Mouse (Mus musculus) hindbrain, embryonic 10.5 days (tissue): Measurements from ENCODE around the gene Pkmyt1. TPM values are rescaled to one million over a fixed set of nuclear protein-coding genes. Genes with fewer than 3 reads are reported as not detected.

Experiments used
- DNase-seq: peaks from one replicate; pipeline ENCODE4 v3.0.0-alpha.2; 2017; ENCODE audit warnings: low spot score
- H3K27ac ChIP-seq: fragments of 300-500 bp; sonication (generic); 2 replicates; pipeline ENCODE4 v1.5.1; 2016; ENCODE audit warnings: mild to moderate bottlenecking, moderate library complexity
- H3K27me3 ChIP-seq: fragments of 300-500 bp; sonication (generic); 2 replicates; pipeline ENCODE4 v1.6.1; 2016; ENCODE audit warnings: mild to moderate bottlenecking; ENCODE audit not compliant: poor library complexity, insufficient read depth, severe bottlenecking
- H3K36me3 ChIP-seq: fragments of 300-500 bp; sonication (generic); 2 replicates; pipeline ENCODE4 v1.6.1; 2016; ENCODE audit warnings: mild to moderate bottlenecking, moderate library complexity
- H3K4me1 ChIP-seq: fragments of 300-500 bp; sonication (generic); replicated peaks from 2 replicates; pipeline ENCODE4 v1.6.1; 2016; ENCODE audit warnings: mild to moderate bottlenecking
- H3K4me3 ChIP-seq: fragments of 300-500 bp; sonication (generic); 2 replicates; pipeline ENCODE4 v1.5.1; 2016; ENCODE audit warnings: mild to moderate bottlenecking, moderate library complexity
- H3K9me3 ChIP-seq: fragments of 300-500 bp; sonication (generic); 2 replicates; pipeline ENCODE4 v1.6.1; 2016; ENCODE audit warnings: mild to moderate bottlenecking, moderate library complexity
- WGBS: fragments of 180-500 bp; shearing (Covaris S2); methylation state at CpG from one replicate; pipeline ENCODE4 v1.1.7; 2016; 5-methylcytosine and 5-hydroxymethylcytosine counted together
- polyA plus RNA-seq: library from polyadenylated mRNA; unstranded; fragments of >200 nt; fragmentation: Nextera tagmentation; extraction: Ambion mirVana; gene quantifications from 2 replicates; pipeline ENCODE4 v1.2.1, GENCODE M21; 2016

Gene Pkmyt1
- polyA plus RNA-seq, 1 experiment from 2014 or later = 54.0 TPM

- WGBS = under 1% methylated on average over 101 of the region's 101 CpGs
- peak overlapping the region; percentile 75 for H3K27ac ChIP-seq
- peak; percentile 38 for DNase-seq
These were observed 26.7 kb upstream of the Pkmyt1 start for GRCm38 (mm10) chr17:23699131-23700077.

DNA sequence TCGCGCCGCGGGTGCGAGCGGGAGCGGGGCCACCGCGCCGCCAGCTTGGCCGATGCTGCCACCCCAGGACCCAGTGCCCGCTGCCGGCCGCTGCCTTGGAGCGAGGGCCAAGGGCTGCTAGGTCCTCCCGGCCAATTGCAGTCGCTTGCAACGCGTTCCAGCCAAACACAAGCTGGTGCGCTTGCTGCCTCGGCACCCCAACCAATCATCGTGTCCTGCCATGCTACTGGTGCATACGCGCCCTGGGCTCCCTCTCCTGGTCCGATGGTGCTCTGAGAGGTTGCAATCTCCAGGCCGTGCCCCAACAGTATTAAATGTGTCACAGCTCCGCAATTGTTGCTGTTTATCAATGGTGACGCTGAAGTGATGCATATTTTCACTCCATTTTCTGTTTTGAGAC lies 26.1 kb upstream of the Pkmyt1 start:
- peak overlapping the region; percentile 75 for H3K27ac ChIP-seq
- peak; percentile 89 for DNase-seq
- H3K27me3 ChIP-seq = peaks cover 61% of the 10 kb centered on the region
- peak overlapping the region; percentile 79 for H3K4me3 ChIP-seq
- under 1% methylated on average over 28 of the region's 28 CpGs for WGBS
- H3K9me3 ChIP-seq = no peaks in the 10 kb centered on the region
- H3K36me3 ChIP-seq = no peaks in the 10 kb centered on the region
- H3K4me1 ChIP-seq = peaks cover 24% of the 10 kb centered on the region

More at GRCm38 (mm10) chr17:23699131-23700077, 26.7 kb upstream of the Pkmyt1 start:
- no peaks in the 10 kb centered on the region for H3K9me3 ChIP-seq
- peak overlapping the region; percentile 79 for H3K4me3 ChIP-seq
- no peaks in the 10 kb centered on the region for H3K36me3 ChIP-seq
- peaks cover 60% of the 10 kb centered on the region for H3K27me3 ChIP-seq
- peaks cover 21% of the 10 kb centered on the region for H3K4me1 ChIP-seq

DNA sequence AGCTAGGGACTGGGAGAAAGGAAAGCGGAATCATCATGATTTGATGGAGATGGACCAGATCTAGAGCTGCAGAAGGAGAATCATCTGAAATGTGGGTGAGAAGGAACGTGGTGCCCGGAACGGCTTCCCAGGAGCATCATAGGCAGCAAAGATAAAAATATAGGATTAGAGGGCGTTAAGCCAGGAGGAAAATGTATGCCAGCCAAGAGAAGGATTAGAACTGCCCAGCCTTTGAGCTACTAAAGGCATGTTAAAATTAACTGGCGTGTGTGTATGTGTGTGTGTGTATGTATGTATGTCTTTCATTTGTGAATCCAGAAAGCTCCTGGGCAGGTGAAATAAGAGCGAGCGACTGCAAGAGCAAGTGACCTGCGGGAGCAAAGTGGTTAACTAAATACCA lies 22.8 kb upstream of the Pkmyt1 start:
- H3K27me3 ChIP-seq = peaks cover 55% of the 10 kb centered on the region
- DNase-seq = no peak
- peaks cover 23% of the 10 kb centered on the region for H3K4me1 ChIP-seq
- WGBS = 84% methylated on average over 9 of the region's 9 CpGs
- H3K36me3 ChIP-seq = no peaks in the 10 kb centered on the region
- H3K27ac ChIP-seq = no peak overlapping the region
- H3K9me3 ChIP-seq = no peaks in the 10 kb centered on the region
- H3K4me3 ChIP-seq = no peak overlapping the region

DNA sequence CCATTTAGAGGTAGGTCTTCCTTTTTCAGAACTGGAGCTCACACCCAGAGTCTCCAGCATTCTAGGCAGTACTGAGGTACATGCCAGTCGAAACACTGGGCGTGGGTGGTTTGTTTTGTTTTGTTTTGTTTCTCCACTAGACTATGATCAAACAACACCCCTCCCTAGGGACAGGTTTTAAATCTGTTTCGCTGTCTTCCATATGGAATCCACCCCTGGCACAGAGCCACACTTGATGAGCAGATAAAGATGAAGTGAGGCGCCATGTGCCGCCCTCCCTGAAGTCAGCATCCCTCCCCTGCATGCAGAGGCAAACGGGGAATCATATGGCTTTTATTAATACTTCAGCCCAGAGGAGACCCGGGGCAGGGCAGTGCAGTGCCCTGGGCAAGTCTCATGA lies 21.4 kb upstream of the Pkmyt1 start:
- H3K27ac ChIP-seq = no peak overlapping the region
- no peaks in the 10 kb centered on the region for H3K36me3 ChIP-seq
- H3K4me1 ChIP-seq = peaks cover 15% of the 10 kb centered on the region; the same call in 1 of the 2 replicates
- peaks cover 41% of the 10 kb centered on the region for H3K27me3 ChIP-seq
- 61% methylated on average over 7 of the region's 7 CpGs for whole genome bisulfite sequencing
- H3K9me3 ChIP-seq = no peaks in the 10 kb centered on the region
- DNase-seq = no peak
- H3K4me3 ChIP-seq = no peak overlapping the region

- Histone ChIP-seq H3K36me3 (no peaks in the 10 kb centered on the region), H3K4me3 (no peak overlapping the region), H3K4me1 (0 out of 2 replicates have a peak, but pooled peaks cover 9% of the 10 kb centered on the region), H3K9me3 (no peaks in the 10 kb centered on the region), H3K27ac (no peak overlapping the region), H3K27me3 (peaks cover 32% of the 10 kb centered on the region)
- WGBS = 80% methylated on average over 7 of the region's 7 CpGs
- DNase-seq = no peak
These were observed 20.5 kb upstream of the Pkmyt1 start for GRCm38 (mm10) chr17:23705525-23706104.

DNA sequence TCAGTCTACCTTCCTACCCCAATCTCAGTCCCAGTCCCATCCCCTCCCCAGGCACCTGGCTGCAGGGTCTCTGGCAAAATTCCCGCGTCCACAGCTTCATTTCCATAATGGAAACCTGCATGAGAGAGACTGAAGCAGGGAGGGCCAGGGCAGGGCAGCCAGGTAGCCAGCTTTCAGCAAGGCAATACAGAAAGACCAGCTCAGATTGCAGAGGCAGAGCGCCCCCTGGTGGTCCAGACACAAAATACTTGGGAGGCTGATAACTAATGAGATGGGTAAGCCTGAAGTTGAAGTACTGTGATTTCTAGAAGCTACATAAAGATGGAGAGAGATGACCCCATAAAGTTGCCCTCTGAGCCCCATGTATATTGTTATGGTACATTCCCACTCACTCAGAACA lies 19.9 kb upstream of the Pkmyt1 start:
- DNase-seq = peak; percentile 76
- Histone ChIP-seq H3K27ac (no peak overlapping the region), H3K9me3 (no peaks in the 10 kb centered on the region), H3K4me1 (0 out of 2 replicates have a peak, but pooled peaks cover 9% of the 10 kb centered on the region), H3K4me3 (no peak overlapping the region), H3K27me3 (peaks cover 26% of the 10 kb centered on the region), H3K36me3 (no peaks in the 10 kb centered on the region)
- 0% methylated on average over 3 of the region's 3 CpGs for WGBS

DNA sequence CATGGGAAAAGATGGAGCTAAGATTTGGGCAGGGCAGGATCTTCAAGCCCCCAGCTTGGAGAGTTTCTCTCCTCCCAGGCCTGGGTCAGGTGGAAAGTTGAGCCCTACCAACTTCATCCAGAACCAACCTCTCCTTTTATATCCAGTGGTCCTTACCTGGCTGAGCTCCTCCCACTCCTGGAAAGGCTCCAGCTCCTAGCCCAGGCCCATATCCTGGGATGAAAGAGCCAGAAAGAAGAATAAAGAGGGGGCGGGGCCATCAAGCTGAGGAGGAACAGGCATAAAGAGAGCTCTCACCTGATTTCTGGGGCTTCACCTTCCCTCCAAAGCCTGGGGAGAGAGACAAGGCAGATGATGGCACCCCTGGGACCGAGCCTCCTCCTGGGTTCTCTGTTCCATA lies 9.1 kb upstream of the Pkmyt1 start:
- WGBS = 62% methylated on average over 2 of the region's 2 CpGs
- Histone ChIP-seq H3K27me3 (peaks cover 11% of the 10 kb centered on the region; the same call in 1 of the 2 replicates), H3K27ac (no peak overlapping the region), H3K9me3 (no peaks in the 10 kb centered on the region), H3K4me1 (peaks cover 3% of the 10 kb centered on the region; the same call in 1 of the 2 replicates), H3K4me3 (no peak overlapping the region), H3K36me3 (no peaks in the 10 kb centered on the region)
- no peak for DNase-seq

DNA sequence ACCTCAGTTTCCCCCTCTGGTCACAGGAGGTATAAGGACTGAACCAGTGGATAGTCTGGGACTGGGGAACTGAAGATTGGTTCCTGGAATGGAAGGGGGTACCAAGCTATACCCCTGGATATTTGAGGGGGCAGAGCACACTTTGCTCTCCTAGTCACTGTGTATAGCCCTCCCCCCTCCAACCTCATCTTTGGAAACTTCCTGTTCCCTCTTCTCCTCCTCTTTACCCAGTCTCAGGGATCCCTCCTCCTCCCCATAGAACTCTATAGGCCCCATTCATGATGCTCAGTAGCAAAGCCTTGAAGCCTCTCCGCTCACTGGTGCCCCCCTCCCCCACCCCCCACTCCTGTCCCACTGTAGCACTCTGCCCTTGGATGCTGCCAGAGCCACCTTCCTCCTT lies 6.7 kb upstream of the Pkmyt1 start:
- Histone ChIP-seq H3K36me3 (no peaks in the 10 kb centered on the region), H3K27ac (no peak overlapping the region), H3K9me3 (no peaks in the 10 kb centered on the region), H3K4me1 (peaks cover 3% of the 10 kb centered on the region; the same call in 1 of the 2 replicates), H3K4me3 (no peak overlapping the region), H3K27me3 (peaks cover 11% of the 10 kb centered on the region; the same call in 1 of the 2 replicates)
- no peak for DNase-seq
- 28% methylated on average over 1 of the region's 1 CpGs for WGBS

DNA sequence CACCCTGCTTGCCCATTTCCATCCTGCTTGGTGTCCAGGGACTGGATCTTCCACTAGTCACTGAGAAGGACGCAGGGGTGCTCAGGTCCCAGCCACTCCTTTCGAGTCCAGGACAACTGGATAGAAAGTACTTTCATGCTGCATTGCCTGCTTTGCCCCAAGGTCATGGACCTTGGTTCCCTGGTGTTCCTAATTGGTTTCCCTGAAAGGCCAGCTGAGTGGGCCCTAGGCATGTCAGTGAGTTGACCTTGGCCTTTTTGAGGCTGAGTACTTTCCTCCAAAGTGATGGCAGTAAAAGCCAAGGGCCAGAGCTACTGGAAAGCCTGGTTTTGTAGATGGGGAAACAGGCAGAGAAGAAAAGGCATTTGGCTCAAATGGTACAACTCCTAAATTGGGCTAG lies 4.2 kb upstream of the Pkmyt1 start:
- Histone ChIP-seq H3K27ac (no peak overlapping the region), H3K9me3 (no peaks in the 10 kb centered on the region), H3K4me1 (peaks cover 15% of the 10 kb centered on the region), H3K4me3 (no peak overlapping the region), H3K27me3 (peaks cover 11% of the 10 kb centered on the region; the same call in 1 of the 2 replicates), H3K36me3 (no peaks in the 10 kb centered on the region)
- no peak for DNase-seq
- WGBS = 80% methylated on average over 2 of the region's 2 CpGs

GRCm38 (mm10) chr17:23722376-23723125 lies 3.6 kb upstream of the Pkmyt1 start, which contains the start of gene 1520401A03Rik:
Gene 1520401A03Rik (minus strand): TSS chr17:23722783.
- WGBS = 79% methylated on average over 7 of the region's 7 CpGs
- Histone ChIP-seq H3K36me3 (no peaks in the 10 kb centered on the region), H3K9me3 (no peaks in the 10 kb centered on the region), H3K27me3 (peaks cover 11% of the 10 kb centered on the region; the same call in 1 of the 2 replicates), H3K27ac (no peak within 1 kb of the TSS), H3K4me3 (no peak within 1 kb of the TSS), H3K4me1 (peaks cover 22% of the 10 kb centered on the region)
- no peak for DNase-seq

DNA sequence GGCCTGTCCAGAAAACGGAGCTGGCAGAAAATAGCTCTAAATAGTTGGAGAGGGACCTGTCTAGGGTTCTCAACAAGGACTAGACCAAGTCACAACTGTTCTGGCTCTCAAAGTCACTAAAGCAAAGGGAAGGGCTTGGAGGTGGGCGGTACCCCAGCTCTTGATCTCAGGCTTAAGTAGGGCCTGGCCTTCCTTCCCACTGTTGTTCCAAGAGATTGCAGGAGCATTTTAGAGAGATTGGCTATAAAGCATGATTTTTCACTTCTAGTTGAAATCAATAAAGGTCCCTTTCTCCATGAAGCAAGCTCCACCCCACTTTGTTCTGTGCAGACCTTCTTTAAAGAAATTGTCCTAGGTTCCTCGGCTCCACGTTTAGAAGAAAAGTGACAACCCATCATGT lies 659 bp upstream of the Pkmyt1 start:
- DNase-seq = no peak
- H3K27me3 ChIP-seq = peaks cover 9% of the 10 kb centered on the region; the same call in 1 of the 2 replicates
- no peaks in the 10 kb centered on the region for H3K36me3 ChIP-seq
- H3K27ac ChIP-seq = peak overlapping the region; percentile 92
- peak overlapping the region; percentile 88 for H3K4me3 ChIP-seq
- H3K9me3 ChIP-seq = no peaks in the 10 kb centered on the region
- peaks cover 21% of the 10 kb centered on the region for H3K4me1 ChIP-seq
- 66% methylated on average over 4 of the region's 4 CpGs for WGBS

GRCm38 (mm10) chr17:23726758-23727142 lies 614 bp downstream of the Pkmyt1 start:
- peaks cover 21% of the 10 kb centered on the region for H3K4me1 ChIP-seq
- no peaks in the 10 kb centered on the region for H3K36me3 ChIP-seq
- no peaks in the 10 kb centered on the region for H3K27me3 ChIP-seq
- WGBS = under 1% methylated on average over 20 of the region's 20 CpGs
- H3K4me3 ChIP-seq = peak overlapping the region; percentile 88
- H3K9me3 ChIP-seq = no peaks in the 10 kb centered on the region
- H3K27ac ChIP-seq = peak overlapping the region; percentile 92
- peak; percentile 82 for DNase-seq
